Mouse (Mus musculus): Measurements from ENCODE around the gene Kif21b.

DNA sequence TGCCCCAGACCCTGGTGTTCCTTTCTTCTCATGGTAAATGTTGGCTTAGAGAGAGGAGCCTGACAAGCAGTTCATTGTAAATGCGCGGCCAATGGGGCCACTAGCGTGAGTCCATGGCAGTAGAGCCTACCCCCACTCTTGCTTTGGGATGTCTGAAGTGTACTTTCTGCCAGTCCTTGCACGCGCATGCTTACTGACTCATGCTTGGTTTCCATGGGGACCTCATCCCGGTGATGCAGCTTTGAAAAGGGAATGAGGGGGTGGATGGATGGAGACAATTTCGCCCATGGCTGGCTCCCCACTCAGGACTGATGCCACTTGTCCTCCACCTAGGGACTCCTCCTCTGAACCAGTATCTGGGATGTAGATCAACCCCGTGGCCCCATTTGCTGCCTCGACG is 12.3 kb downstream of the Kif21b start:
- TF ChIP-seq GATA1 (IDR thresholded peaks at IDR 0.05; ENCODE audit: borderline replicate concordance, low read length) (no peak), FLI1 (IDR thresholded peaks at IDR 0.05; ENCODE audit: low read length) (no peak)
